Mouse (Mus musculus): ENCODE data around the gene Apbb2.

- no peak for TF ChIP-seq CTCF (conservative IDR thresholded peaks at IDR 0.05 in 1 of 2, IDR thresholded peaks at IDR 0.05 in 1 of 2; ENCODE audit: low read depth in 2 of 2, low read length in 2 of 2)
- no peak for TF ChIP-seq POLR2A (IDR thresholded peaks at IDR 0.05; ENCODE audit: low read depth, low read length)
- TF ChIP-seq ZKSCAN1 (IDR thresholded peaks at IDR 0.05; ENCODE audit: borderline replicate concordance, low read depth, low read length), result no peak
- no peak for TF ChIP-seq MYC (IDR thresholded peaks at IDR 0.05; ENCODE audit: low read depth, low read length)
These were observed 227.3 kb downstream of the Apbb2 start for GRCm38 (mm10) chr5:66391299-66391698.

Data from CH12.LX (cell line).